Mouse (Mus musculus): Measurements from ENCODE around the gene Gpsm3.
"Not testable (repeated sequence)": the region's sequence is repeated elsewhere in the genome, so short reads cannot be mapped to it uniquely, and the experiment has no call there.

Gene Gpsm3

GRCm38 (mm10) chr17:34589681-34590101, at the start of gene Gpsm3:
Gpsm3 (plus strand) TSS chr17:34589806.
- DNase-seq (ENCODE audit: low read depth, low spot score): no peak

GRCm38 (mm10) chr17:34543567-34543966, 46.0 kb upstream of the Gpsm3 start:
- DNase-seq (ENCODE audit: low read depth, low spot score): not testable (repeated sequence)

- no peak for DNase-seq (ENCODE audit: low read depth, low spot score)
Observed at GRCm38 (mm10) chr17:34546797-34547196, 42.8 kb upstream of the Gpsm3 start.

- no peak for DNase-seq (ENCODE audit: low read depth, low spot score)
Observed at GRCm38 (mm10) chr17:34547601-34548000, 42.0 kb upstream of the Gpsm3 start.

- no peak for DNase-seq (ENCODE audit: low read depth, low spot score)
Observed at GRCm38 (mm10) chr17:34549156-34549555, 40.5 kb upstream of the Gpsm3 start.

- DNase-seq (ENCODE audit: low read depth, low spot score): no peak
Observed at GRCm38 (mm10) chr17:34549843-34550242, 39.8 kb upstream of the Gpsm3 start.

GRCm38 (mm10) chr17:34555483-34555882, 34.1 kb upstream of the Gpsm3 start:
- no peak for DNase-seq (ENCODE audit: low read depth, low spot score)

- no peak for DNase-seq (ENCODE audit: low read depth, low spot score)
Observed at GRCm38 (mm10) chr17:34556406-34556805, 33.2 kb upstream of the Gpsm3 start.

- no peak for DNase-seq (ENCODE audit: low read depth, low spot score)
Observed at GRCm38 (mm10) chr17:34557411-34557810, 32.2 kb upstream of the Gpsm3 start.

- no peak for DNase-seq (ENCODE audit: low read depth, low spot score)
Observed at GRCm38 (mm10) chr17:34559116-34559515, 30.5 kb upstream of the Gpsm3 start.

- DNase-seq (ENCODE audit: low read depth, low spot score): no peak
Observed at GRCm38 (mm10) chr17:34559895-34560294, 29.7 kb upstream of the Gpsm3 start.

- no peak for DNase-seq (ENCODE audit: low read depth, low spot score)
Observed at GRCm38 (mm10) chr17:34560438-34560837, 29.2 kb upstream of the Gpsm3 start.

- DNase-seq (ENCODE audit: low read depth, low spot score): no peak
Observed at GRCm38 (mm10) chr17:34561200-34561599, 28.4 kb upstream of the Gpsm3 start.

GRCm38 (mm10) chr17:34562595-34562994, 27.0 kb upstream of the Gpsm3 start:
- no peak for DNase-seq (ENCODE audit: low read depth, low spot score)

- DNase-seq (ENCODE audit: low read depth, low spot score): no peak
Observed at GRCm38 (mm10) chr17:34563354-34563753, 26.3 kb upstream of the Gpsm3 start.

- no peak for DNase-seq (ENCODE audit: low read depth, low spot score)
Observed at GRCm38 (mm10) chr17:34564003-34564421, 25.6 kb upstream of the Gpsm3 start, which contains the start of gene Notch4. Notch4 (plus strand) TSS chr17:34564268.

GRCm38 (mm10) chr17:34564796-34565195, 24.8 kb upstream of the Gpsm3 start:
- no peak for DNase-seq (ENCODE audit: low read depth, low spot score)

- DNase-seq (ENCODE audit: low read depth, low spot score): no peak
Observed at GRCm38 (mm10) chr17:34567311-34567710, 22.3 kb upstream of the Gpsm3 start.

- no peak for DNase-seq (ENCODE audit: low read depth, low spot score)
Observed at GRCm38 (mm10) chr17:34568421-34568820, 21.2 kb upstream of the Gpsm3 start.

GRCm38 (mm10) chr17:34569919-34570318, 19.7 kb upstream of the Gpsm3 start:
- DNase-seq (ENCODE audit: low read depth, low spot score): no peak

GRCm38 (mm10) chr17:34571875-34572274, 17.7 kb upstream of the Gpsm3 start:
- no peak for DNase-seq (ENCODE audit: low read depth, low spot score)

GRCm38 (mm10) chr17:34572361-34572760, 17.2 kb upstream of the Gpsm3 start:
- DNase-seq (ENCODE audit: low read depth, low spot score): no peak

- no peak for DNase-seq (ENCODE audit: low read depth, low spot score)
Observed at GRCm38 (mm10) chr17:34576577-34576976, 13.0 kb upstream of the Gpsm3 start.

GRCm38 (mm10) chr17:34578070-34578469, 11.5 kb upstream of the Gpsm3 start:
- no peak for DNase-seq (ENCODE audit: low read depth, low spot score)
